Mouse (Mus musculus) MEL (cell line): ENCODE measurements around the gene Eftud2.

ENCODE experiments used
- CHD1 ChIP-seq: IDR thresholded peaks from 2 replicates; pipeline ENCODE4 v1.6.1; 2012; ENCODE audit warnings: low read depth, mild to moderate bottlenecking, inconsistent platforms, low read length, improper control_type of control experiment
- CTCF ChIP-seq, 3 experiments: IDR thresholded peaks in 2 of 3; conservative IDR thresholded peaks in 1 of 3; 2 replicates each; pipeline ENCODE4 v1.5.1; 2011 to 2012; ENCODE audit warnings: low read length in 3 of 3, low read depth in 2 of 3, mild to moderate bottlenecking in 2 of 3, improper control_type of control experiment in 1 of 3, inconsistent platforms in 1 of 3, mixed read lengths in 1 of 3, moderate library complexity in 1 of 3; ENCODE audit not compliant: control insufficient read depth in 1 of 3, insufficient read depth in 1 of 3, poor library complexity in 1 of 3, severe bottlenecking in 1 of 3
- E2F4 ChIP-seq: IDR thresholded peaks from 2 replicates; pipeline ENCODE4 v1.6.1; 2011; ENCODE audit warnings: low read depth, low read length, improper control_type of control experiment, borderline replicate concordance
- GATA1 ChIP-seq: IDR thresholded peaks from 2 replicates; pipeline ENCODE4 v1.6.1; 2011; ENCODE audit warnings: low read depth, low read length, improper control_type of control experiment
- MAFK ChIP-seq: IDR thresholded peaks from 2 replicates; pipeline ENCODE4 v1.6.1; 2011; ENCODE audit warnings: low read depth, mild to moderate bottlenecking, low read length, improper control_type of control experiment, borderline replicate concordance
- MXI1 ChIP-seq: IDR thresholded peaks from 2 replicates; pipeline ENCODE4 v1.6.1; 2011; ENCODE audit warnings: mild to moderate bottlenecking, low read depth, low read length, improper control_type of control experiment
- POLR2A ChIP-seq, 2 experiments: IDR thresholded peaks; 2 replicates each; pipeline ENCODE4 v1.6.1; 2011 to 2012; ENCODE audit warnings: low read length in 2 of 2, mild to moderate bottlenecking in 2 of 2, control low read depth in 1 of 2, improper control_type of control experiment in 1 of 2, low read depth in 1 of 2, moderate library complexity in 1 of 2; ENCODE audit not compliant: control insufficient read depth in 1 of 2, insufficient read depth in 1 of 2, poor library complexity in 1 of 2
- POLR2AphosphoS5 ChIP-seq: IDR thresholded peaks from 2 replicates; pipeline ENCODE4 v1.6.1; 2012; ENCODE audit warnings: low read depth, borderline replicate concordance, mild to moderate bottlenecking, inconsistent platforms, low read length, moderate library complexity, mixed read lengths
- SIN3A ChIP-seq: IDR thresholded peaks from 2 replicates; pipeline ENCODE4 v1.6.1; 2012; ENCODE audit warnings: low read length, improper control_type of control experiment, inconsistent platforms
- UBTF ChIP-seq: IDR thresholded peaks from 2 replicates; pipeline ENCODE4 v1.6.1; 2012; ENCODE audit warnings: low read depth, mild to moderate bottlenecking, inconsistent platforms, low read length, improper control_type of control experiment, moderate library complexity, borderline replicate concordance; ENCODE audit not compliant: insufficient read depth
- USF1 ChIP-seq: IDR thresholded peaks from 2 replicates; pipeline ENCODE4 v1.6.1; 2014; ENCODE audit warnings: low read depth, mild to moderate bottlenecking, inconsistent platforms, low read length, improper control_type of control experiment, moderate library complexity
- ZC3H11A ChIP-seq: IDR thresholded peaks from 2 replicates; pipeline ENCODE4 v1.6.1; 2012; ENCODE audit warnings: low read depth, mild to moderate bottlenecking, inconsistent platforms, low read length, improper control_type of control experiment
- ZKSCAN1 ChIP-seq: IDR thresholded peaks from 2 replicates; pipeline ENCODE4 v1.6.1; 2012; ENCODE audit warnings: low read depth, mild to moderate bottlenecking, inconsistent platforms, low read length, improper control_type of control experiment, moderate library complexity
- ZNF384 ChIP-seq: IDR thresholded peaks from 2 replicates; pipeline ENCODE4 v1.6.1; 2012; ENCODE audit warnings: low read depth, mild to moderate bottlenecking, inconsistent platforms, low read length, improper control_type of control experiment

- TF ChIP-seq E2F4: no peak
- no peak for TF ChIP-seq SIN3A
- no peak for TF ChIP-seq CTCF (IDR thresholded peaks at IDR 0.05 in 2 of 3, conservative IDR thresholded peaks at IDR 0.05 in 1 of 3; ENCODE audit: control insufficient read depth in 1 of 3, insufficient read depth in 1 of 3, low read depth in 2 of 3, low read length in 3 of 3, poor library complexity in 1 of 3, severe bottlenecking in 1 of 3)
- no peak for TF ChIP-seq ZC3H11A
- no peak for TF ChIP-seq POLR2A (IDR thresholded peaks at IDR 0.05; ENCODE audit: control insufficient read depth in 1 of 2, insufficient read depth in 1 of 2, low read depth in 1 of 2, low read length in 2 of 2, poor library complexity in 1 of 2)
- no peak for TF ChIP-seq ZNF384
- no peak for TF ChIP-seq POLR2AphosphoS5
- no peak for TF ChIP-seq MXI1
- no peak for TF ChIP-seq UBTF
- TF ChIP-seq MAFK: no peak
- TF ChIP-seq USF1: no peak
- TF ChIP-seq GATA1: no peak
- no peak for TF ChIP-seq CHD1
- no peak for TF ChIP-seq ZKSCAN1
Observed at GRCm38 (mm10) chr11:102830276-102830675, 50.5 kb downstream of the Eftud2 start.
